ENCODE assay signal across 8 mouse cellular contexts in genomic region chr2:6255989-6256841, GRCm38 (mm10). TPM values are rescaled to one million over a fixed set of nuclear protein-coding genes. Genes with fewer than 3 reads are reported as not detected.
DNase-seq lines count a peak whose midpoint lies in the region; ATAC-seq and TF ChIP-seq lines count a peak whose summit lies in the region.

No protein-coding gene starts in this region.

- H3K4me3 ChIP-seq in neural tube, embryonic 11.5 days (ENCODE audit: low read depth, low read length): no peak overlapping the region
- H3K4me3 ChIP-seq in limb, embryonic 11.5 days (ENCODE audit: low read depth, low read length): no peak overlapping the region
- no peak overlapping the region for H3K4me3 ChIP-seq in neural tube, embryonic 12.5 days
- peak overlapping the region; percentile 26 for H3K4me3 ChIP-seq in testis, adult 2 months (ENCODE audit: control insufficient read depth, low read depth, low read length)

- 0 out of 2 replicates have a peak, but pooled peaks cover 3% of the 10 kb centered on the region for H3K27me3 ChIP-seq in neural tube, embryonic 11.5 days (ENCODE audit: control insufficient read depth, insufficient read depth, low read length)
- H3K27me3 ChIP-seq in limb, embryonic 11.5 days (ENCODE audit: control insufficient read depth, insufficient read depth, low read length): no peaks in the 10 kb centered on the region
- H3K27me3 ChIP-seq in neural tube, embryonic 12.5 days (replicated peaks): peaks cover 11% of the 10 kb centered on the region; the same call in 1 of the 2 replicates
- no peaks in the 10 kb centered on the region for H3K27me3 ChIP-seq in testis, adult 2 months (ENCODE audit: control insufficient read depth, insufficient read depth, low read length)

- 74% methylated on average over 19 of the region's 19 CpGs for WGBS in neural tube, embryonic 11.5 days
- 71% methylated on average over 19 of the region's 19 CpGs for WGBS in limb, embryonic 11.5 days
- WGBS in neural tube, embryonic 12.5 days: 58% methylated on average over 19 of the region's 19 CpGs

- H3K9ac ChIP-seq in neural tube, embryonic 11.5 days (ENCODE audit: low read length): no peak overlapping the region
- H3K9ac ChIP-seq in limb, embryonic 11.5 days (ENCODE audit: low read length): no peak overlapping the region
- no peak overlapping the region for H3K9ac ChIP-seq in neural tube, embryonic 12.5 days

- H3K27ac ChIP-seq in neural tube, embryonic 11.5 days (ENCODE audit: low read depth, low read length): no peak overlapping the region
- H3K27ac ChIP-seq in limb, embryonic 11.5 days (replicated peaks; ENCODE audit: low read depth, low read length): peak overlapping the region; percentile 22; the same call in 1 of the 2 replicates
- H3K27ac ChIP-seq in neural tube, embryonic 12.5 days: no peak overlapping the region
- no peak overlapping the region; the same call in 1 of the 2 replicates for H3K27ac ChIP-seq in testis, adult 2 months (ENCODE audit: control insufficient read depth, insufficient read depth, low read depth, low read length)

- TF ChIP-seq CTCF in testis, adult 2 months (IDR thresholded peaks at IDR 0.05; ENCODE audit: control insufficient read depth, insufficient read depth, insufficient replicate concordance, low read depth, low read length): no peak

- no peak for TF ChIP-seq POLR2A in testis, adult 2 months (IDR thresholded peaks at IDR 0.05; ENCODE audit: control insufficient read depth, low read depth, low read length)

- peak; percentile 60; the same call in 1 of the 2 replicates for ATAC-seq in neural tube, embryonic 11.5 days (ENCODE audit: insufficient read depth, low FRiP score, low TSS enrichment)
- ATAC-seq in limb, embryonic 11.5 days (ENCODE audit: insufficient number of reproducible peaks, low FRiP score, low TSS enrichment, low read depth): peak; percentile 41; the same call in 1 of the 2 replicates
- ATAC-seq in neural tube, embryonic 12.5 days (ENCODE audit: low FRiP score, low read depth): peak; percentile 67

- DNase-seq in neural tube, embryonic 11.5 days (ENCODE audit: low spot score): no peak
- no peak for DNase-seq in neural tube, embryonic 10.5 days (ENCODE audit: extremely low spot score, low spot score)
- DNase-seq in cerebellum, postnatal 14 days: peak; percentile 59 to 66
- peak; percentile 33 for DNase-seq in gastrocnemius, postnatal 25 days
- DNase-seq in kidney, adult 8-10 months: peak; percentile 10 to 21
- DNase-seq in limb, embryonic 11.5 days (ENCODE audit: low spot score): peak; percentile 52

- no peaks in the 10 kb centered on the region for H3K36me3 ChIP-seq in neural tube, embryonic 11.5 days (ENCODE audit: control insufficient read depth, insufficient read depth, low read length)
- H3K36me3 ChIP-seq in limb, embryonic 11.5 days (ENCODE audit: control insufficient read depth, insufficient read depth, low read length): no peaks in the 10 kb centered on the region
- no peaks in the 10 kb centered on the region for H3K36me3 ChIP-seq in neural tube, embryonic 12.5 days
- no peaks in the 10 kb centered on the region for H3K36me3 ChIP-seq in testis, adult 2 months (ENCODE audit: control insufficient read depth, insufficient read depth, low read length)

- H3K9me3 ChIP-seq in neural tube, embryonic 11.5 days (ENCODE audit: control insufficient read depth, low read length): no peaks in the 10 kb centered on the region
- H3K9me3 ChIP-seq in limb, embryonic 11.5 days (ENCODE audit: control insufficient read depth, low read length): no peaks in the 10 kb centered on the region; the same call in 1 of the 2 replicates
- peaks cover 11% of the 10 kb centered on the region; the same call in 1 of the 2 replicates for H3K9me3 ChIP-seq in neural tube, embryonic 12.5 days

- no peak overlapping the region for H3K4me2 ChIP-seq in neural tube, embryonic 11.5 days (ENCODE audit: low read depth)
- H3K4me2 ChIP-seq in limb, embryonic 11.5 days (ENCODE audit: low read depth, severe bottlenecking): no peak overlapping the region
- no peak overlapping the region for H3K4me2 ChIP-seq in neural tube, embryonic 12.5 days (replicated peaks)

- no peaks in the 10 kb centered on the region for H3K4me1 ChIP-seq in neural tube, embryonic 11.5 days (ENCODE audit: control insufficient read depth, insufficient read depth, low read length)
- H3K4me1 ChIP-seq in limb, embryonic 11.5 days (ENCODE audit: control insufficient read depth, insufficient read depth, low read length): peaks cover 4% of the 10 kb centered on the region; the same call in 1 of the 2 replicates
- peaks cover 8% of the 10 kb centered on the region for H3K4me1 ChIP-seq in neural tube, embryonic 12.5 days
- H3K4me1 ChIP-seq in testis, adult 2 months (ENCODE audit: control insufficient read depth, insufficient read depth, low read length): peaks cover 3% of the 10 kb centered on the region

RNA-seq across cellular contexts. Expression of gene Echdc3, which starts 43.4 kb away (rescaled TPM):
- 1.4 and 2.7 TPM in 2 replicates for polyA plus RNA-seq in neural tube, embryonic 11.5 days (2014; fragmentation: Nextera tagmentation; extraction: Ambion mirVana)
- total RNA-seq in gastrocnemius, postnatal 25 days (2021): 1 to 10 TPM; 6.1 to 7.4 TPM
- 2.7 and 4.5 TPM in 2 replicates for polyA plus RNA-seq in limb, embryonic 11.5 days (2014; fragmentation: Nextera tagmentation; extraction: Ambion mirVana)
- 1.5 and 1.9 TPM in 2 replicates for polyA plus RNA-seq in neural tube, embryonic 12.5 days (2016; fragmentation: Nextera tagmentation; extraction: Ambion mirVana)
- 3.0 and 3.9 TPM in 2 replicates for polyA plus RNA-seq in testis, adult 2 months (2012; rRNA removed)

Comparison
In these comparisons a context has a peak if more than half of its experiments do, and no peak if none do; other contexts are left out.
1. DNase-seq: peak in cerebellum, postnatal 14 days (2 of 2), gastrocnemius, postnatal 25 days (single experiment), kidney, adult 8-10 months (2 of 2) and limb, embryonic 11.5 days (single experiment); none in neural tube, embryonic 11.5 days (single experiment) and neural tube, embryonic 10.5 days (single experiment).
2. Peak in every context shown above with its lines, with median percentiles within 50 percentile points of each other: ATAC-seq.